Mouse (Mus musculus) forebrain, embryonic 10.5 days (tissue): ENCODE results near the gene Tmem19. TPM values are rescaled to one million over a fixed set of nuclear protein-coding genes. Genes with fewer than 3 reads are reported as not detected.
A peak's percentile ranks its signal among the peaks of the same experiment; 100 is the strongest.
"Not testable (repeated sequence)": the region's sequence is repeated elsewhere in the genome, so short reads cannot be mapped to it uniquely, and the experiment has no call there.

Experiments used
- DNase-seq: peaks from one replicate; pipeline ENCODE4 v3.0.0-alpha.2; 2017; ENCODE audit warnings: low spot score; ENCODE audit errors: extremely low spot score
- H3K27ac ChIP-seq: fragments of 300-500 bp; sonication (generic); 2 replicates; pipeline ENCODE4 v1.5.1; 2016; ENCODE audit warnings: mild to moderate bottlenecking
- H3K27me3 ChIP-seq: fragments of 300-500 bp; sonication (generic); 2 replicates; pipeline ENCODE4 v1.6.1; 2016; ENCODE audit warnings: mild to moderate bottlenecking; ENCODE audit not compliant: poor library complexity, severe bottlenecking
- H3K36me3 ChIP-seq: fragments of 300-500 bp; sonication (generic); replicated peaks from 2 replicates; pipeline ENCODE4 v1.6.1; 2016; ENCODE audit warnings: mild to moderate bottlenecking, moderate library complexity
- H3K4me1 ChIP-seq: fragments of 300-500 bp; sonication (generic); 2 replicates; pipeline ENCODE4 v1.6.1; 2016
- H3K4me3 ChIP-seq: fragments of 300-500 bp; sonication (generic); 2 replicates; pipeline ENCODE4 v1.5.1; 2016; ENCODE audit warnings: mild to moderate bottlenecking, moderate library complexity
- H3K9me3 ChIP-seq: fragments of 300-500 bp; sonication (generic); 2 replicates; pipeline ENCODE4 v1.6.1; 2016; ENCODE audit warnings: mild to moderate bottlenecking, moderate library complexity
- whole genome bisulfite sequencing: fragments of 180-500 bp; shearing (Covaris S2); methylation state at CpG from one replicate; pipeline ENCODE4 v1.1.7; 2016; 5-methylcytosine and 5-hydroxymethylcytosine counted together
- polyA plus RNA-seq: library from polyadenylated mRNA; unstranded; fragments of >200 nt; fragmentation: Nextera tagmentation; extraction: Ambion mirVana; gene quantifications from 2 replicates; pipeline ENCODE4 v1.2.1, GENCODE M21; 2016

The Tmem19 gene
- polyA plus RNA-seq, 1 experiment from 2014 or later = 27.3 TPM

DNA sequence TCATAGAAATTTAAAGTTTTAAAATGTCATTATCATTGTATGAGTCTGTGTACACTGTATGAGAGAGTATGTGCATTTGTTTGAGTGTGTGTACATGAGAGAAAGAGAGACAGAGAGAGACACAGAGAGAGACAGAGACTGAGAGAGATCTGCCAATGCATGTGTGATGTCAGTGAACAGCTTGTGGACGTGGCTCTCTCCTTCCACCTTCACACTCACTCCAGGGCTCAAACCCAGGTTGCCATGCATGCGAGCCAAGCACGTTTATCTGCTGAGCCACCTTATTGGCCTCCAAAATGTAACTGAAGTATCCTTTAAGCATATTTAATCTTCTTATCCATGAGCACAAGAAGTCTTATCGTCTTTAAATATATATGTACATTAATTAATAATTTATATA is 25.4 kb downstream of the Tmem19 start:
- Histone ChIP-seq H3K4me1 (no peaks in the 10 kb centered on the region), H3K9me3 (no peaks in the 10 kb centered on the region), H3K27me3 (no peaks in the 10 kb centered on the region), H3K27ac (no peak overlapping the region), H3K4me3 (no peak overlapping the region), H3K36me3 (peaks cover 10% of the 10 kb centered on the region)
- no peak for DNase-seq
- 88% methylated on average over 4 of the region's 4 CpGs for WGBS

DNA sequence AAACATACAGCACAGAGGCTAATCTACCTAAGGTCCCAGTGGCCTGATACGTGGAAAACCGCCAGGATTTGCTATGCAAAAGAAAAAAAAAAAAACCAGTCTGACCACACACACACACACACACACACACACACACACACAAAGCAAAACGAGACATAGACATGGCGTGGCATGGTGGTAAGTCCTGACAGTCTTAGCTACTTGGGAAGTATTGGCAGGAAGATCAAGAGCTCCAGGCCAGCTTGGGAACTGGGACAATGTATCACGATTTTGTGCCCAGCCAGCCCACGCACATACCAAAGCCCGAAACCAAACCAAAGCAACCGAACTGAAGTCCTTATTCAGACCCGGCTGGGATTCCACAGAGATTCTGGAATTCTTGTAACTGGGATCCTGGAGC is 28.8 kb downstream of the Tmem19 start:
- Histone ChIP-seq H3K4me1 (no peaks in the 10 kb centered on the region), H3K27me3 (no peaks in the 10 kb centered on the region), H3K9me3 (no peaks in the 10 kb centered on the region), H3K4me3 (no peak overlapping the region), H3K27ac (no peak overlapping the region), H3K36me3 (no peaks in the 10 kb centered on the region)
- 91% methylated on average over 9 of the region's 9 CpGs for WGBS
- no peak for DNase-seq

DNA sequence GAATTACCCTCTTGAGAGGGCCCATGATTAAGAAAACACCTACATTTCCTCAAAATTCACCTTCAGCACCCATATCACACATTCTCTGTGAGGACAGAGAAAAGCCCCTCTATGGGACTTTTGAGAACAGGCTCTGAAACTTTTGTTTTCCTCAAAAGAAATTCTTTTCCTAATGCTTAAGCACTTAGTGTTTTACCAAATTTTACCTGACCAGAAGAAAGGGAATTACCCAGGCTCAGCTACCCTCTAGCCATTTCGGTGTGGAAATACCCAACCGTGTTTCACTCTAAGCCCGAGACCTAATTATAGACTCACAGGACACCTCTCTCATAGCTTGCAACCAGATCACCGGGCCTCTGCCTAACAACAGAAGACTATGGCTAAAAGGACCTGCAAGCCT is 29.3 kb downstream of the Tmem19 start:
- no peak overlapping the region for H3K27ac ChIP-seq
- H3K9me3 ChIP-seq = no peaks in the 10 kb centered on the region
- no peaks in the 10 kb centered on the region for H3K4me1 ChIP-seq
- WGBS = 85% methylated on average over 4 of the region's 4 CpGs
- no peak overlapping the region for H3K4me3 ChIP-seq
- H3K27me3 ChIP-seq = no peaks in the 10 kb centered on the region
- no peaks in the 10 kb centered on the region for H3K36me3 ChIP-seq
- DNase-seq = no peak

DNA sequence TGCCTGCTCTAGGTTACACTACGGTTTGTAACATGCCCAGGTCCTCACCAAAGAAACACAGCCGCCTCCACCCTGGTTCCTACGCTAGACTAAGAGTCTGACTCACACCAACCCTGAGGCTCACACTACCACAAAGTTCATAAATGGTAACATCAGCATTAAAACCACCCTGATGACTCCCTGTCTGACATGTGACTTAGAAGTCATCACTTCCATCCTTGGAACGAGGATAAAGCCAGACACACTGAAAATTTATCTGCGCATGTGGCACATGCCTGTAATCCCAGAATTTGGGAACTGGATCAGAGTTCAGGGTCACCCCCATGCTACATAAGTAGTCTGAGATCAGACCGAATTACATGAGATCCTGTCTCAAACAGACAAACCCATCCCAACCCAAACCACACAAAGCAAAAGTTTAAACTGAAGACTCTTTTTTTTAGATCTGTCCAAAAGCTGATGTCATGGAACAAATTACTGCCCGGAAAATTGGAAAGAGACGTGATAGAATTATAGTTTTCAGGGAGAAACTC is 29.8 kb downstream of the Tmem19 start:
- Histone ChIP-seq H3K4me3 (no peak overlapping the region), H3K9me3 (no peaks in the 10 kb centered on the region), H3K27me3 (no peaks in the 10 kb centered on the region), H3K4me1 (no peaks in the 10 kb centered on the region), H3K27ac (no peak overlapping the region), H3K36me3 (no peaks in the 10 kb centered on the region)
- DNase-seq = no peak
- 89% methylated on average over 8 of the region's 8 CpGs for WGBS

DNA sequence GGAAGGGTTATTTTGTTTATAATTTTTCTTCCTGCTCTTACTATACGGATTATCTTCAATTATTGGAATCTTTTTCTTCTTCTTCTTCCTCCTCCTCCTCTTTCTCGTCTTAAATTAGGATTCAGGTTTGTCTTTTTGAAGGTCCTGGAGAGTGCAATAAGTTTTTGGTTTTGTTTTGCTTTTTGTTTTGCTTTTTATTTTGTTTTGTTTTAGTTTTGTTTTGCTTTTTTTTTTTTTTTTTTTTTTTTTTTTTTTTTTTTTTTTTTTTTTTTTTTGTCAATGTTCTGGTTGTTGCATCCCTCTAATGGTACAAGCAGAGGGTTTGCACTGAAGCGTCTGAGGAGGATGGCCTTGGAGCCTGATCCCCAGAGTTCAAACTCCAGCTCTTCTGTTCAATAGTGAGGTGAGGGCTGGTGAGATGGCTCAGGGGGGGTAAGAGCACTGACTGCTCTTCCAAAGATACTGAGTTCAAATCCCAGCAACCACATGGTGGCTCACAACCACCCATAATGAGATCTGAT is 33.2 kb downstream of the Tmem19 start:
- H3K36me3 ChIP-seq = no peaks in the 10 kb centered on the region
- no peaks in the 10 kb centered on the region for H3K27me3 ChIP-seq
- no peaks in the 10 kb centered on the region for H3K4me1 ChIP-seq
- H3K27ac ChIP-seq = no peak overlapping the region
- no peak for DNase-seq
- no peak overlapping the region for H3K4me3 ChIP-seq
- H3K9me3 ChIP-seq = no peaks in the 10 kb centered on the region
- 84% methylated on average over 3 of the region's 3 CpGs for WGBS

DNA sequence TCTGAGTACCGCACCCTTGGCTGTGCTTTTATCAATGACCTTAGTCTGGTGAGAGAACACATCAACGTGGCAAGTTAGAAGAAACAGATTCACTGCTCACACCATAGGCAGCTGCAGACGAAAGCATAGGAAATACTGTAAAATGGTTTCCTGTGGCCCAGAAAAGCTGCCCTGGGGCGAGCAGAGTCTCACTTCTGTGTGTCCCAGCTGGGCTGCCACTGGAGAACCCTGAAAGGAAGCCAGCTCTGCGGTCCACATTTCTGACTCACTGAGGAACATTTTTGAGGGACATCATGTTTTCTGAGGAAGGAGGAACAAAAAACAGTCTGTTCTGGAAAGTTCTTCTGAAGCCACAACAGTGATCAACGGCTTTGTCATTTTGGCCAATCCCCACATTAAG is 33.8 kb downstream of the Tmem19 start:
- Histone ChIP-seq H3K9me3 (no peaks in the 10 kb centered on the region), H3K4me1 (no peaks in the 10 kb centered on the region), H3K27ac (no peak overlapping the region), H3K27me3 (no peaks in the 10 kb centered on the region), H3K36me3 (no peaks in the 10 kb centered on the region), H3K4me3 (no peak overlapping the region)
- 80% methylated on average over 6 of the region's 6 CpGs for WGBS
- no peak for DNase-seq

DNA sequence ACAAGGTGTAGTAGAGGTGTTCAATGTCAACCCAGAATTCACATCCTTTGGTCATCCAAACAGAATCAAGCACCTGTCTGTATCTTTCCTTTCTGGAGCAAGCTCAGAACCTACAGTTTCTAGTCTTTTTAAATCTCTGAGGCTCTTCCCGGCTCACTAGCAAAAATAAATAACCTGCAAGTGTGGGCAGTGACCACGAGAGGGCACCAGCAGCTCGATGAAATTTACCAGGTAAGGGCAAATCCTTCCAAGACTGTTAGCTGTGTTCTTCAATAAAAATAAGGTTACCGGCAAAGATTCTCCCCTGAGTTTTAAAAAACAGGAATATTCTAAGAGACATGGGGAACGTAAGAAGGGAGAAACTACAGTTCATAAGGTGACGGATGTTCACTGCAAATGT is 39.0 kb downstream of the Tmem19 start:
- Histone ChIP-seq H3K4me3 (no peak overlapping the region), H3K27me3 (no peaks in the 10 kb centered on the region), H3K27ac (no peak overlapping the region), H3K36me3 (no peaks in the 10 kb centered on the region), H3K4me1 (peaks cover 3% of the 10 kb centered on the region; the same call in 1 of the 2 replicates), H3K9me3 (no peaks in the 10 kb centered on the region)
- WGBS = 15% methylated on average over 6 of the region's 6 CpGs
- DNase-seq = peak; percentile 71

DNA sequence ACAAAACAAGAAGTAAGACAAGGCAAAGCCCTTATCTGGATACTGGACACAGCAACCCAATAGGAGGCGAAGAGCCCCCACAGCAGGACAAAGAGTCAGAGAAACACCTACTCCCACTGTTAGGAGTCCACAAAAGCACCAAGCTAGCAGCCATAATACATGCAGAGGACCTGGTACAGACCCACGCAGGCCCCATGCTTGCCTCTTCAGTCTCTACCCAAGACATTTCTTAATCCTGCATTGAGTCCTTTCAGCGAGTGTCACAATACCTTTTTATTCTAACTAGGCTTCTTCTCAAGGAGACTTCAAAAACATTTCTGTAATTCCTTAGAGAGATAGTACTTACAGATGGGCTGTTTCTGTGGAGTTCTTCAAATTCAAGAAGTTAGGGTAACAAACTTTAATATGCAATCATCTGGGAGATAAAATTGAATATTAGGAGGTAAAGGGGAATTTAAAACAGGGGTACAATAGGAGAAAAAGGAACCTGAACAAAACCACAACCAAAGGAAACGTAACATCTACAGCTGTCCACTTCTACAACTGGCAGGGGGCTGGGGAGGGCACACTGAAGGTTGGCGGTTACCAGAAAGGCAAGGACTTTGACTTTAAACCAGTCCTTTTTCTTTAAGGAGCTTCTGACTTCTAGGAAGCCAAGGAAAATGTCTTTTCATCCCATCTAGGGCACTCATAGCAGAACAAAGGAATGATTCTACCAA is 40.8 kb downstream of the Tmem19 start:
- Histone ChIP-seq H3K9me3 (no peaks in the 10 kb centered on the region), H3K4me1 (peaks cover 4% of the 10 kb centered on the region), H3K4me3 (no peak overlapping the region), H3K27me3 (no peaks in the 10 kb centered on the region), H3K27ac (no peak overlapping the region), H3K36me3 (no peaks in the 10 kb centered on the region)
- DNase-seq = no peak
- WGBS = 78% methylated on average over 5 of the region's 5 CpGs

DNA sequence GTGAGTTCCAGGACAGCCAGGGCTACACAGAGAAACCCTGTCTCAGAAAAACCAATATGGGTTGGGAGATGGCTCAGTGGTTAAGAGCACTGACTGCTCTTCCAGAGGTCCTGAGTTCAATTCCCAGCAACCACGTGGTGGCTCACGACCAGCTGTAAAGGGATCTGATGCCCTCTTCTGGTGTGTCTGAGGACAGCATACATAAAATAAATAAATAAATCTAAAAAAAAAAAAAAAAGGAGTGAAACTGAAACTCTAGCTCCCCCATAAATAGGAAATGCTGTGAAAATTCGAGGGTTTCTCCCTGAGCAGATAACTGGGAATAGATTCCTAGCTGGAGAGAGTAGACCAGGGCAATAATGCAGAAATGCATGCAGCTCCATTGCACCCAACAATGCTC is 43.9 kb downstream of the Tmem19 start:
- H3K9me3 ChIP-seq, H3K4me3 ChIP-seq, H3K27ac ChIP-seq, DNase-seq, H3K27me3 ChIP-seq, H3K36me3 ChIP-seq: not testable (repeated sequence)
- 63% methylated on average over 3 of the region's 3 CpGs for WGBS
- peaks cover 23% of the 10 kb centered on the region for H3K4me1 ChIP-seq

DNA sequence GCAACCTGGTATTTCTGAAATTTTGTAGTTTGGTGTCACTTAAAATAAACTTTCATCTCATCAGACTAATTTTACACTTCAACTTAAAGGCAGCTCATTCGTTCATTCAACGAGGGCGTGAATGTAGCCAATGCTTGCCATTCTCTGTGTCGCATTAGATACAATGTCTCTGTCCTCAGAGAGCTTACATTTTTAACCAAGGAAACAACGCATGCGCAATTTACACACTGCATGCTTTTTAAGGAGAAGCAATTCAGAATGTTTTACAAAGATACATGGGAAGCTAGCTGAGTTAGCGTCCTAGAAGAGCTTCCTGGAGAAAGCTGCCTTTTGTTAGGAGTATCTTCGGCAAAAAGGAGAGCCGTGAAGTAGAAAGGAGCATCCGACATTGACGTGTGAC is 46.0 kb downstream of the Tmem19 start:
- Histone ChIP-seq H3K4me1 (peaks cover 39% of the 10 kb centered on the region), H3K27ac (peak overlapping the region; percentile 90; the same call in 1 of the 2 replicates), H3K27me3 (no peaks in the 10 kb centered on the region), H3K36me3 (peaks cover 4% of the 10 kb centered on the region; the same call in 1 of the 2 replicates), H3K9me3 (no peaks in the 10 kb centered on the region), H3K4me3 (peak overlapping the region; percentile 72)
- DNase-seq = no peak
- whole genome bisulfite sequencing = 68% methylated on average over 11 of the region's 11 CpGs

DNA sequence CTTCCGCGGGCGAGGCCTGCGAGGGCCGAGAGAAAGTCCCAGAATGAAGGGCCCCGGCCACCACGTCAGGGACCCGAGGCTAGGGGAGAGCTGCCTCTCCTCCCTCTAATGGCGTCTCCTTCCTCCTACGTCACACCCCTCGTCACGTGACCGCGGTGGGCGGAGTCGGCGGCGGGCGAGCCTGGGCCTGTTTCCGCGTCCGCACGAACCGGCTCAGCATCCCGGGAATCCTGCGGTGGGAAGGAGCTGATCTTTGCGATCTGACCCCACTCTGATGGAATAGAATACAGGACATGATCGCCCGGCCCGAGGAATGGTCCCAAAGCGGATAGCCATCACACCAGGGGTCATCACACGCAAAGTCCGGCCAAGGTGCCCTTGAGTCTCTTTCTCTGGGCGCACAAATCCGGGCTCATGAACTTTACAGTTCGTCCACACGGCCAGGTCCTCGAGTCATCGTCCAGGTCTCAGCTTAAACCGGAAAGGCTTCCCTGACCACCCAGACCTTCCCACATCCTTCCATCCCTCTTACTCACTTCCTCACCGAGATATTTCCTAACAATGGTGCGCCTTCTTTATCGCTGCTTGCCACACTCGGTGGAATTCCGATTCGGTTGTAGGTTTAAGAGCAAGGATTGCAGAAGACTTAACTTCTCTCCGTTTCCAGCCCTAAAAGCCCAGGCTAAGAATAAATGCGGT is 46.7 kb downstream of the Tmem19 start, which contains the start of gene Rab21:
Gene Rab21, minus strand, starts transcription at position 122 of the 699 bp plus-strand sequence.
- Histone ChIP-seq H3K36me3 (peaks cover 4% of the 10 kb centered on the region; the same call in 1 of the 2 replicates), H3K27ac (peak within 1 kb of the TSS; percentile 90), H3K4me3 (peak within 1 kb of the TSS; percentile 72), H3K4me1 (peaks cover 39% of the 10 kb centered on the region), H3K27me3 (no peaks in the 10 kb centered on the region), H3K9me3 (no peaks in the 10 kb centered on the region)
- under 1% methylated on average over 48 of the region's 48 CpGs for WGBS
- DNase-seq = peak; percentile 97

DNA sequence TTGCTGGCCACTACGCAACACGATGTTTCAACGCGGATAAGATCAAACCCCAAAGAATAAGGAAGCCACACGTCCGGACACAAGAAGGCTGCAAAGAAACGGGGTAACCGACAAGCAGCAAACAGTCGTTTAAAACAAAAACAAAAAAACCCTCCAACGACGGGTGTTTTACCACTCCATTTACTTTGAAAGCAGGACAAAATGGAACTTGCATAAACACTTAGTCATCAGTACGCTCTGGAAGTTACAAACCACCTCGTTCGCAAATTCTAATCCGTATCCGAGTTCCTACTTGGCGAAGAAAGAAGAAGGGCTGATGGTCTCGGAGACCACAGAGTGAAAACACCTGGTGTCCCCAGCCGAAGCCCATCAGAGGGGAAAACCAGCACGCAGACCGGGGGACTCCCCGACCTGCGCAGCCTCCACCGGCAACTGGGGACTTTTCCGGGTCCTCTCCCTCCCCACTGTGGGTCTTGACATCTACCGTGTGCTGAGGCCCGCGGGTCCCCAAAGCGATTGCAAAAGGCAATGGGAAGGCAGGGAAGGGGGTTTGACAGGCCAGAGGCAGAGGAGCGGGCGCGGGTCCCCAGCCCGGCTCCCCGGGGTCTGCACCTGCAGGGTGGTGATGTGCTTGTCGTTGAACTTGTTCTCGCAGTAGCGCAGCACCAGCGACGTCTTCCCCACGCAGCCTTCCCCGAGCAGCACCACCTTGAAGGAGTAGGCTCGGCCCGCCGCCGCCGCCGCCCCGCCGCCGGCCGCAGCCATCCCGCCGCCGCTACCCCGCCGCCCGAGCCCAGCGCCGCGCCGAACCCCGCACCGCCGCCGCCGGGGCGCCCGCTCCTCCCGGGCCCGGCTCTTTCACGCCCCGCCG is 47.5 kb downstream of the Tmem19 start:
- peak overlapping the region; percentile 72 for H3K4me3 ChIP-seq
- no peaks in the 10 kb centered on the region for H3K9me3 ChIP-seq
- peaks cover 39% of the 10 kb centered on the region for H3K4me1 ChIP-seq
- peak; percentile 26 for DNase-seq
- no peaks in the 10 kb centered on the region for H3K27me3 ChIP-seq
- H3K27ac ChIP-seq = peak overlapping the region; percentile 90
- WGBS = 2% methylated on average over 73 of the region's 73 CpGs
- H3K36me3 ChIP-seq = peaks cover 4% of the 10 kb centered on the region; the same call in 1 of the 2 replicates
